Mouse (Mus musculus) bone marrow, adult 2 months (tissue): ENCODE results near the gene Kdelr1.

ENCODE experiments used
- CTCF ChIP-seq: fragments of 200-500 bp; IDR thresholded peaks from 2 replicates; pipeline ENCODE4 v1.5.1; 2011; ENCODE audit warnings: low read length, control low read depth; ENCODE audit not compliant: control insufficient read depth, insufficient read depth
- POLR2A ChIP-seq: fragments of 200-500 bp; IDR thresholded peaks from 2 replicates; pipeline ENCODE4 v1.6.1; 2011; ENCODE audit warnings: low read depth, mild to moderate bottlenecking, control low read depth, low read length, borderline replicate concordance; ENCODE audit not compliant: control insufficient read depth

- TF ChIP-seq CTCF (no peak), POLR2A (no peak)
Observed at GRCm38 (mm10) chr7:45921950-45922600, 49.5 kb downstream of the Kdelr1 start.
